Mouse (Mus musculus): ENCODE measurements around the gene Actr3b. TPM values are rescaled to one million over a fixed set of nuclear protein-coding genes. Genes with fewer than 3 reads are reported as not detected.
"Not testable (repeated sequence)": the region's sequence is repeated elsewhere in the genome, so short reads cannot be mapped to it uniquely, and the experiment has no call there.

The Actr3b gene
- polyA plus RNA-seq, 2 experiments, result 0.22 to 0.71 TPM

DNA sequence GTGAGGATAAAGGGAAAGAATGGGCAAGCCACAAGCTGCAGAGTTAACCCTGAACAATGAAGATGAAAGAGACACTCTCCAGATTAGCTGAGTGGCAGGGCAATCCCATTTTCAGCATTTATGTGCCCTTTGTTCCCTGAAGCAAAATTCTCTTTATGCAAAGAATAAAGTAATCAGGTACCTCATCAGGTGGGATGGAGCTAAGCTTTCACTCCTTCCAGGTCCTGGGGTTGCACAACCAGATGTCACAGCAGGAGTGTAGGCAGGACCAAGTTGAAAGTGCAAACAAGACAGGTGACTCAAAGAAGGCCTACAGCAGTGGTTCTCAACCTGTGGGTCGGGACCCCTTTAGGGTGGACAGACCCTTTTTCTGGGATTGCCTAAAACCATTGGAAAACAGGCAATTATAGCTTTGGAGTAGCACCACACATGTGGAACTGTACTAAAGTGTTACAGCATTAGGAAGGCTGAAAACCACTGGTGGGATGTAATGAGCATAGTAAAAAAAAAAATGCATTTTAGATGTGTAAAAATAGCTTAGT is 35.6 kb upstream of the Actr3b start:
- Histone ChIP-seq H3K9ac (replicated peaks) (no peak overlapping the region), H3K4me3 (ENCODE audit: insufficient read depth in 1 of 2, low read depth in 2 of 2, low read length in 2 of 2) (no peak overlapping the region), H3K9me3 (ENCODE audit: control insufficient read depth, low read length) (no peaks in the 10 kb centered on the region), H3K4me2 (ENCODE audit: low read depth) (no peak overlapping the region), H3K36me3 (replicated peaks; ENCODE audit: control insufficient read depth, insufficient read depth, low read depth) (no peaks in the 10 kb centered on the region), H3K27ac (no peak overlapping the region), H3K27me3 (ENCODE audit: control insufficient read depth, insufficient read depth, low read length) (no peaks in the 10 kb centered on the region), H3K4me1 (replicated peaks; ENCODE audit: control insufficient read depth in 2 of 2, insufficient read depth in 2 of 2, low read length in 1 of 2) (no peaks in the 10 kb centered on the region)
- 15% methylated on average over 1 of the region's 1 CpGs for WGBS (ENCODE audit: insufficient replicate concordance)
- no peak for TF ChIP-seq EP300 (IDR thresholded peaks at IDR 0.05; ENCODE audit: low read depth)
- TF ChIP-seq CTCF (IDR thresholded peaks at IDR 0.05; ENCODE audit: low read depth), result no peak
- DNase-seq (ENCODE audit: low read depth in 3 of 3, low spot score in 3 of 3) (no peak), ATAC-seq (ENCODE audit: insufficient read depth) (no peak)

DNA sequence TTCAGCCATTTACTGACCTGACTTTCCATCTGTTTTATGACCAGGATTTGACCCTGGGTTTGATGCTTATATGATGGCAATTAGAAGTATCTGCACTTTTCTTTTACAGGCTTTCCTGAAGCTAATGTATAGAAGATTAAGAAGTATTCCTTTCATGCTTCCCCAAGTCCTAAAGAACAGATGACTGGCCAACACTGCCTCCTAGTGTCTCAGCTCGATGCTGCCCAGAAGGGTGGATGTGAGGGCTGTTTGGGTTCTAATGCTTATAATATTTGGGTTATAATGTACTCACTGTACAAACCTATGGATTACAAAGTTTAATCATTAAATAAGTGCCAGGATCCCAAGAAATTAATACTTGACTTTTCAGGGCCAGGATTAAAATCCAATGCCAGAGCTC is 25.5 kb upstream of the Actr3b start:
- Histone ChIP-seq H3K9me3 (ENCODE audit: control insufficient read depth, low read length) (no peaks in the 10 kb centered on the region), H3K27ac (no peak overlapping the region), H3K4me2 (ENCODE audit: low read depth) (no peak overlapping the region), H3K27me3 (ENCODE audit: control insufficient read depth, insufficient read depth, low read length) (no peaks in the 10 kb centered on the region), H3K4me3 (ENCODE audit: insufficient read depth in 1 of 2, low read depth in 2 of 2, low read length in 2 of 2) (no peak overlapping the region), H3K36me3 (replicated peaks; ENCODE audit: control insufficient read depth, insufficient read depth, low read depth) (no peaks in the 10 kb centered on the region), H3K4me1 (replicated peaks; ENCODE audit: control insufficient read depth in 2 of 2, insufficient read depth in 2 of 2, low read length in 1 of 2) (no peaks in the 10 kb centered on the region), H3K9ac (replicated peaks) (no peak overlapping the region)
- DNase-seq (ENCODE audit: low read depth in 3 of 3, low spot score in 3 of 3) (no peak), ATAC-seq (ENCODE audit: insufficient read depth) (no peak)
- WGBS (ENCODE audit: insufficient replicate concordance), result 11% methylated on average over 1 of the region's 1 CpGs
- no peak for TF ChIP-seq EP300 (IDR thresholded peaks at IDR 0.05; ENCODE audit: low read depth)
- peak; percentile 50 for TF ChIP-seq CTCF (IDR thresholded peaks at IDR 0.05; ENCODE audit: low read depth)

DNA sequence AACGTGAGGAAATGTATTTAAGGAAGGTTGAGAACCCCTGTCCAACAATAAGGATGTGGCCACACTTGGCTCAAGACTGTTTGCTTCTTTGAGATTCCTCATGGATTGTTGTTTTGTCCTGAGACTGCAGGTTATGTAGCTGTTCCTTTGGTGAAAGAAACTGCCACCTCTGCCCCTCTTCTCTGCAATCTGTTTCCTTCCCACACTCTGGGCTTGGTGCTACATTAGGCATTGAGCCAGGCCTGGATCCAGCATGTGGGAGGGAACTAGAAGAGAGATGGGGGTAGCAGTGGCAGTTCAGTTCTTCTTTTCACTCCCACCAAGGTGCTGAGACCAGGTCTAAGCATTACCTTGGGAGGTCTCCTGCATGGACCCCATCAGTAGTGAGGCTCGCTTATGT is 23.9 kb upstream of the Actr3b start:
- Histone ChIP-seq H3K9ac (replicated peaks) (no peak overlapping the region), H3K27ac (no peak overlapping the region), H3K4me3 (ENCODE audit: insufficient read depth in 1 of 2, low read depth in 2 of 2, low read length in 2 of 2) (no peak overlapping the region), H3K9me3 (ENCODE audit: control insufficient read depth, low read length) (no peaks in the 10 kb centered on the region), H3K4me1 (replicated peaks; ENCODE audit: control insufficient read depth in 2 of 2, insufficient read depth in 2 of 2, low read length in 1 of 2) (no peaks in the 10 kb centered on the region), H3K36me3 (replicated peaks; ENCODE audit: control insufficient read depth, insufficient read depth, low read depth) (no peaks in the 10 kb centered on the region), H3K27me3 (ENCODE audit: control insufficient read depth, insufficient read depth, low read length) (no peaks in the 10 kb centered on the region), H3K4me2 (ENCODE audit: low read depth) (no peak overlapping the region)
- ATAC-seq (ENCODE audit: insufficient read depth), result no peak
- TF ChIP-seq EP300 (IDR thresholded peaks at IDR 0.05; ENCODE audit: low read depth), result no peak
- no peak for TF ChIP-seq CTCF (IDR thresholded peaks at IDR 0.05; ENCODE audit: low read depth)
- no peak for DNase-seq (ENCODE audit: low read depth in 3 of 3, low spot score in 3 of 3)
- 42% methylated on average over 2 of the region's 2 CpGs for WGBS (ENCODE audit: insufficient replicate concordance)

DNA sequence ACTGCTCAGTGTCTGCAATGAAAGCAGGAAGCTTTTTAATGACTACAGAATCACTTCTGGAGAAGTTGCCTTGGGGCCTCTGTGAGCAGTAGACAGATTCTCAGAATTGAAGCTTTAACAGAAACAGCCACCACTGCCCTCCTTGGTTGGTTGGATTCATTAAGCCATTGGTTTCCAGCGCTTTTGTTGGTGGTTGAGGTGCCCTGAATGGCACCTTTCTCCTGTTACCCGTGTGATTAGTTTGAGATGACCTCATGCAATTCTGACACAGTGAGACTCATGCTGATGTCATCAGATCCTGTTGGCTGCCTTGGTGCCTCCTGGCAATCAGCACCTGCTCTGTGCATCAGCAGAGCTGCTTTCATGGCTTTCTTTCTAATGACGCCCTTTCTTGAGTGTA is 21.3 kb upstream of the Actr3b start:
- Histone ChIP-seq H3K36me3 (replicated peaks; ENCODE audit: control insufficient read depth, insufficient read depth, low read depth) (no peaks in the 10 kb centered on the region), H3K4me2 (ENCODE audit: low read depth) (no peak overlapping the region), H3K27ac (no peak overlapping the region), H3K4me1 (replicated peaks; ENCODE audit: control insufficient read depth in 2 of 2, insufficient read depth in 2 of 2, low read length in 1 of 2) (no peaks in the 10 kb centered on the region), H3K27me3 (ENCODE audit: control insufficient read depth, insufficient read depth, low read length) (no peaks in the 10 kb centered on the region), H3K9me3 (ENCODE audit: control insufficient read depth, low read length) (no peaks in the 10 kb centered on the region), H3K9ac (replicated peaks) (no peak overlapping the region), H3K4me3 (ENCODE audit: insufficient read depth in 1 of 2, low read depth in 2 of 2, low read length in 2 of 2) (no peak overlapping the region)
- DNase-seq (ENCODE audit: low read depth in 3 of 3, low spot score in 3 of 3), result no peak
- WGBS (ENCODE audit: insufficient replicate concordance), result 39% methylated on average over 3 of the region's 3 CpGs
- no peak for ATAC-seq (ENCODE audit: insufficient read depth)
- TF ChIP-seq EP300 (IDR thresholded peaks at IDR 0.05; ENCODE audit: low read depth) (no peak), CTCF (IDR thresholded peaks at IDR 0.05; ENCODE audit: low read depth) (no peak)

DNA sequence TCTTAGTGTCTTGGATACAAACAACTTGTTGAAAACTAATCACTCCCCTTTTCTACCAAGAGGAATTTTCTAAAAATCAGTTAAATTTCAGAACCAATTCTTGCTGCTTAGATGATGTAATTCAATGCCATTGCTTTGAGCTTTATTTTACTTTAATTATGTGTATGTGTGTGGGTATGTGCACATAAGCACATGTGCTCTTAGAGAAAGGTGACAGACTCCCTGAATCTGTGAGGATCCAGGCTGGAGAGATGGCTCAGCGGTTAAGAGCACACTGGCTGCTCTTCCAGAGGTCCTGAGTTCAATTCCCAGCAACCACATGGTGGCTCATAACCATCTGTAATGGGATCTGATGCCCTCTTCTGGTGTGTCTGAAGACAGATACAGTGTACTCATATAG is 20.9 kb upstream of the Actr3b start:
- H3K4me3 ChIP-seq (ENCODE audit: insufficient read depth in 1 of 2, low read depth in 2 of 2, low read length in 2 of 2); H3K4me1 ChIP-seq (replicated peaks; ENCODE audit: control insufficient read depth in 2 of 2, insufficient read depth in 2 of 2, low read length in 1 of 2); H3K27ac ChIP-seq; H3K9ac ChIP-seq (replicated peaks); ATAC-seq (ENCODE audit: insufficient read depth); H3K4me2 ChIP-seq (ENCODE audit: low read depth); H3K27me3 ChIP-seq (ENCODE audit: control insufficient read depth, insufficient read depth, low read length); H3K36me3 ChIP-seq (replicated peaks; ENCODE audit: control insufficient read depth, insufficient read depth, low read depth); H3K9me3 ChIP-seq (ENCODE audit: control insufficient read depth, low read length); DNase-seq (ENCODE audit: low read depth in 3 of 3, low spot score in 3 of 3): not testable (repeated sequence)
- 68% methylated on average over 1 of the region's 1 CpGs for WGBS (ENCODE audit: insufficient replicate concordance)
